Mouse (Mus musculus): ENCODE results near the gene Adam15.

Gene Adam15

DNA sequence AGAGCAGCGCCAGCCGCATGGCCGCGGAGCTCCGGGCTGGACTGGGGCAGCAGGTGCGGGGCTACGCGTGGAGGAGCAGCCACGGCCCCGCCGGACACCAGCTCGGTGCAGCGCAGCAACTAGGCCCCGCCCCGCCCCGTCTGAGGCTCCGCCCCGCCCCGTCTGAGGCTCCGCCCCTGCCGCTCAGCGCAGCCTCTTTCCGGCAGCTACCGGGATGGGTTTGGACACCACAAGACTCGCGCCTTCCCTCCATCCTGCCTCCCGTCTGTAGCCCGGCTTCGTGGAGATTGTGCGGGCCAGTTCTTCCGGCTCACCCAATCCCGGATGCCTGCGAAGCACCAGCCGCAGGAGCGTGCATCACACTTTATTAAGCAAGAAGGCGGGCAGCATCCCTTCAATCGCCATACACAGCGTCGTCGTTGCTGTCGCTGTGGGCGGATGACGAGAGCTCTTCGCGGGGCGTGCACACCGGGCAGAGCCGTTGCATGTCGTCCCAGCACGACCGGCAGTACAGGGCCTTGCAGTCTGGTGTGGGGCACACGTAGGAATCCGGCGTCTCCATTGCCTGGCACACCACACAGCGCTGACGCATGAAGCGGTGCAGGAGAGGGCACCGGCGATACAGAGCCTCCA lies at the start of gene Adam15:
TSS of gene Adam15 (minus strand) at position 128 of the 633 bp plus-strand sequence.
- DNase-seq = peak; percentile 84 to 88

GRCm38 (mm10) chr3:89396654-89397005 lies 46.8 kb upstream of the Adam15 start:
- DNase-seq = no peak

DNA sequence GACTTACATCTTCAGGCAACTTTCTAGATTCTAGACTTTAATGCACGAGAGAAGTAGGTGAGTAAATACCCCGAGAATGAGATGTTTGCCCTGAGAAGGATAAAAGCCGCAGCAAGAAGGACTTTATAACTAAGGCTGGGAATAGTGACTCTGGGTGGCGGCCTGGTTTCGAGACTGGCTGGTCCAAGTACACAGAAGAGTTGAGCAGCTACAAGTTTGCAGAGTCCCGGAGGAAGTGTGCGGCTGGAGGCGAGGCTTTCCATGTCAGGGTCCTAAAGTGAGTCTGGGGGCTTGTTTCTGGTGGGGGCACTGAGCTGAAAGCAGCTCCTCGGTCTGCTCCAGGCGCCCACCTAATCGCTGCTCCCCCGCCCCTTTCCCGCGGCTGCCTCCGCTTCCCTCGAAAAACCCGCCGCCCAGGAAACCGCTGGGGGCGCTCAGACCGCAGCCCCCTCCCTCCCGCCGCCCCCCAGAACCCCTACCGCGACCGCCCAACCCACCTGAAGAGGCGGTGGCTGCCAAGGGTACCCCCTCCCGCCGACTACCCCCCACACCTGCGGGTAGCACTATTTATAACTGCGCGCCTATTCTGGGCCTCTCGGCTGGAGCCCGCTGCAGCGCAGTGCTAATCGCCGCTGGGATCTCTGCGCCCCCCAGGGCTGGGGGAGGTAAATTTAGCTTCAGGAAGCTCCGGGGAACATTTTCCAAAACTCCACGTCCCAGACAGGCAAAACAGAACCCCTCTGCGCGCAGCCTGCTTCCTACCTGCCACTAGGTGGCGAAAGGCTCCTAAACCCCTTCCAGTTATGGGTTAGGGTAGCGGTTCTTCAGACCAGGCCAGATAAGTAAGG lies 46.2 kb upstream of the Adam15 start:
- peak; percentile 76 to 88 for DNase-seq

- DNase-seq = no peak
Measured at GRCm38 (mm10) chr3:89395419-89395805, 45.6 kb upstream of the Adam15 start.

DNA sequence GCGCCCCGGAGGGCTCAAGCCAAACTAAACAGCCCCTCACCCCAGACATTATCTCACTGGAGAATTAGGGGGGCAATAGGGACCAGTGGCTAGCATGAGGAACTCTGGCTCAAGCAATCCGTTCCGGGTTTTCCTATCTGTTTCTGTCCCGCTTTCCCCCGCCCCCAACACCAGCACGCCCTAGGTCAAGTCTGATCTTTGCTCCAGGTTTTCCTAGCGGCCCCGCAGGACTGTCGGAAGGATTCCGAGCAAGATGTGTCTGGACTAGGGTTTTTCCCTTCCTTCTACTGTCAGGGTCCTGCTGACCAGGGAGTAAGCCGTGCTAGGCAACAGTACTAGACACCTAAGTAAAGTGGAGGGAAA lies 45.1 kb upstream of the Adam15 start:
- no peak for DNase-seq

DNA sequence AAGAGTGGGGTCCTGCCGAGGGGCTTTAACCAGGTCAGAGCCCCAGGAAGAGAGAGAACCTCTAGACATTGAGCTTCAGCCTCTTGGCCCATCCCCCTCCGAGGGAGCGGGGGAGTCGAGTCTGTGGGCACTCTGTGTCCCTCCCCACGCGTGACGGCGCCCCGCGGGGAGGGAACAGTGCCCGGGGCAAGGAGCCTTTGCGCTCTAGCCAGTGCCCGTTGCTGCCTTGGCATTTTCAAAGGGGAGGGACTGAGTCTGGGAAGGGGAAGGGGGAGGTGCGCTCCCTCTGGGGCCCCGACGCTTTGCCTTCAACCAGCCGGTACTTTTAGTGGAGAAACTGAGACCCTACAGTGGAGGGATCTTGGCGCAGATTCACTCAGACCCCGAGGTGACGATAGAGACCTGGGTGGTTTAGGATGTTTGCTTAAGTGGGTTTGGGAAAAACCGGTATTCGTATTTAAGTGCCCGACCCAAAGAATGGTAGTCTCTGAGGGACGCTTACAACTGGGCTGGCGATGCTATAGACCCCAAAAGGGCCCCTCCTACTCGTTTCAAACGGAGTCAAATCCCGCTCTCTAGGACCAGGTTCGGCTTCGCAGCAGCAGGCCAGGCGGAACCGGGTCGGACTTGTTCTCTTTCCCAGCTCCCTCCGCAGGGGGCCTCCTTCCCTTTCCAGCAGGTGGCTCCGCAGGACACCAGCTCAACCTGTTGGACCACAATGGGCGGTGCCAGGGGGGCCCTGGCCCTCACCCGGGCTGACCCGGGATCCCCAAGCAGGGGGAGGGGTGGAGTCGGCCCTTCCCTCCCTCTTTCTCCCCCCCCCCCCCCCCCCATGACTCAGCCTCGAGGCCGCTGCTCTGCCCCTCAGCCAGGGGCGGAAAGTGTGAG lies 44.5 kb upstream of the Adam15 start, which contains the start of gene Zbtb7b:
TSS of gene Zbtb7b (minus strand) at position 771 of the 888 bp plus-strand sequence.
- no peak for DNase-seq

DNA sequence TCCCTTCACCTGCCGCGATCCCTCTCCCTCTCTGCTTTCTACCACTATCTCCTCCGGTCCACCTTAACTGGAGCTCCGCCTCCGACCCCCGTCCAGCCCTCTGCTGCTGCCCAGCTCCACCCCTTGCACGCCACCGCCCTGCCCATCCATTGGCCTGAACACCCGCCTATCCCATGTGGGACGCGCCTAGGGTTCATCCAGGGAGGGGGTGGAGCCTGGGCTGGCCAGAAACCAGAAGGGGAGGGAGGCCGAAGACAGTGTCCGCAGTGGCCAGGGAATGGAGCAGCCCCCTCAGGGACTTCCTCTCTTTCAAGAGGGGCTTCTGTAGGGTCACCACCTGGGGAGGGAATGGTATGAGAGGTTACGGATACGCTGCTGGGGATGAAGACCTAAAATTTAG lies 43.8 kb upstream of the Adam15 start:
- peak; percentile 68 to 80 for DNase-seq

DNA sequence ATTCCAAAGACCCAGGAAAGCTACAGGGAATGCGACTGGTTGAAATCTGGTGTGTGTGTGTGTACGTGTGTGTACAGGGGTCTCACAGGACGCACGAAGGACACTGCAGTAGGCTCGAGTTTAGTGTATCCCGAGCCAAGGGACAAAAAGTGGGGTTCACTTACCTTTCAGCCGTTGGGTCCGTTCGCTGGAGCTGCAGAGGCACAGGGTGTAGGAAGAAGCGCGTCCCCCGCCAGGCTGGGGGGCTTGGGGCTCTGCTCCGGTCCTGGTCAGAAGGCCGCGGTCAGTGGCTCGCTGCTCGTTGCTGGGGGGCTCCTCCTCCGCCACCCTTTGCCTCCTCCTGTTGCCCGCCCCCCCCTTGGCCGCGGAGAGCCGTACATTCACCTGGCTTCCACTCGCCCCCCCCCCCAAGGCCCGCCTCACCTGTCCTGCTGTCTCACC lies 43.1 kb upstream of the Adam15 start:
- no peak for DNase-seq

- DNase-seq = peak in 1 of 2 experiments; percentile 35
Measured at GRCm38 (mm10) chr3:89391663-89392511, 42.1 kb upstream of the Adam15 start.

DNA sequence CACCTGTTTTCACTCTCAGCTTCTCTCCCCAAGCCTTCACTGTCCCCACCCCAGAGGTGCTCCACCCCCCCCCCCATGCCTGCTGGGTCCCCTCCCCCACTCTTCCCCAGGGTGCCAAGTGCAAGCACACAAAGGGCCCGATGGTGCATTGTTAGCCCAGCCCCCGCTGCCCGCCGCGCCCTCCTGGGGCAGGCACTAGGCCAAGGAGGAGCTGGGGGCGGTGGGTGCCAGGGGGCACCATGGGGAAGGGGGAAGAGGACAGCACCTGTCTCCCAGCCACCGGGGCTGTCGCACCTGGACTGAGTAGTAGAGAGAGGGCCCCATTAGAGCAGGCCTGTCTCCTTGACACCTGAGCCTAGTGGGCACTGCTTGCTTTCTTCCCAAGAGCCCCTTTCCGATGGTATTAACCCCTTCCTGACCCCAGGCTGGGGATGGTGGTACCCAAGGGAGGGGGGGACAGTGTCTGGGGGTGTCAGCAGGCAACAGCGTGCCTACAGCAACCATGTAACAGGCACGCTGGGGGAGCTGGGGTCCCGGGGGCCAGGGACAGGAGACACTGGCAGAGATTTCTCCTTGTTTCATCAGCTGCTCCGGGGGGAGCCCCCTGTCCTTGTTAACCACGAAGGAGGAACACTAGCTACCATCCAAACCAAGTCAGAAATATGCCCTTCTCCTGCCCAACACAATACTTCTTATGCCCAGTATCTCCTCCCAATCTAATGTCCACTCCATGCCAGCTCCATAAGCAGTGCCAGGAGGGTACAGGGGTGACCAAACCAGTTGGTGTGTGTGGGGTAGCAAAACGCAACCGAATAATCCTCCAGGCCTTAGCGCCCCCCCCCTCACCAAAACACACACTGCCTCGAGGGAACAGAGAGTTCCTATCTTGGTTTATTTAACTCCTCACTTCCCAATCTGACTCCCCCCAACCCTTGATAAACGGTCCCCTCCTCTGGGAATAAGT lies 41.2 kb upstream of the Adam15 start:
- peak; percentile 37 to 66 for DNase-seq

DNA sequence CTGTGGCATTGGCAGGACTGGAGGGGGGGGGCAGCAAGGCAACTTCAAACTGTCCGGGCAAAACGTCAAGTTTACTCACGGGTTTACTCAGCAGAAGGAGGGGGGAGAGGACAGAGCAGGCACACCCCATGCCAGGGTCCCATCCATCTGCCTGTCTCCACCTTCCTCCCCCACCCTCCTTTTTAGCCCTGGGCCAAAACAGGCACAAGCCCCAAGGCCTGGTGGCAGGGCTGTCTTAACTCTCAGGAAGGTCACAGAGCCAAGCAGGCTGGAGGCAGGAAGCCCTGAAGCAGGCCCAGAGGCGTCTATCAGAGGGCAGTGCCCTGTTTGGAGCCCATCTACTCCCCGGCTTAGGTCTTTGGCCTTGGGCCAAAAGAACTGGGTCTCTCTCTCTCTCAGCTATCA lies 40.3 kb upstream of the Adam15 start:
- no peak for DNase-seq

- DNase-seq = peak; percentile 40 to 60
Measured at GRCm38 (mm10) chr3:89388901-89389740, 39.3 kb upstream of the Adam15 start.

DNA sequence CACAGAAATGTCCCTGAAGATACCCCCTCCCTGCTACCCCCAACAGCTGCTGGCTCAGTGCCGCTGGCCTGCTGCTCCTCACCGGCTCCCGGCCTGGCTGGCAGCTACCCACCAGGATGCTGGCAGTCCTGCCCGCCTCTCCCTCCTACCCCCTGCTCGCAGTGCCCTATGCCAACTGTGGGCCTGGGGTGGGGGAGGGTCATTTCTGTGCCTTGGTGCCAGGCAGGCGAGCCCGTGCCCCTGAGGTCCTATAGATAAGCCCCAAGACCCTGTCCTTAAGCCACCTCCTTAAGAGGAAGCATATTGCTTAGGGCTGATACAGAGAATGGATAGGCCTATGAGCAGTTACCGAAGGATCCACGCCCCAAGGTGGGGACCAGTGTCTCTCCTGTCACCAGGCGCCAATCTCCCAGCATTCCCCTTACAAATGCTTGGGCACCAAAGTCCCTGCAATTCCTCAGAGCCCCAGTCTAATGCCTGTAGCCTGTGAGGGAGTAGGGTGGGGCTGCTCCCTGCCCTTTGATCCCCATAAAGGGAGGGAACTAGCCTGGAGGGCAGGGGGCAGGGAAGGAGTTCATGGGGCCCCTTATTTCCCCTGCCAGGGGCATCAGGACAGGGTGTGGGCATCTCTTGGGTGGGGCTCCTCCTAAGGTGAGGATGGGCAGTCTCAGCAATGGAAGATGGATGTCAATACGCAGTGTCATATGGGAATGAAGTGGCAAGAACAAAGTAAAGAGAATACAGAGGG lies 38.5 kb upstream of the Adam15 start:
- DNase-seq = no peak

GRCm38 (mm10) chr3:89387632-89388031 lies 37.8 kb upstream of the Adam15 start:
- no peak for DNase-seq

- peak; percentile 47 to 66 for DNase-seq
Measured at GRCm38 (mm10) chr3:89386438-89387420, 36.9 kb upstream of the Adam15 start.

DNA sequence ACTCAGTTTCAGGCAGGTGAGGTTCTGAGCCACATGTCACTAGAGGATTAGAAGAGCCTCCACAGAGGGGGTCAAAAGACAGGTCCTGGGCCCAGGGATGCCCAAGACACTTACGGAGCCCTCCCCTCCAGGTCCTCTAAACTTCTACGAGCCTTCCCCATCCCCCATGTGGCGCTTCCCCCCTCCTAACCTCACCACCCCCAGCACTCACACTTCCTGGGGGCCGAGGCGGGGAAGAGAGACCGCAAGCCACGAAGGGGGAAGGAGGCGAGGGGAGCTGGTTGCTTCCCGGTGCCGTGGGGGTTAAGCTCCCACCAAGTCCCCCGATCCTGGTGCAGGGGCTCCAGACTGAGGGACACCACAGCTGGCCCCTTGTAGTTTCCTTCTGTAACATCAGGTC lies 35.7 kb upstream of the Adam15 start:
- peak; percentile 66 to 75 for DNase-seq

DNA sequence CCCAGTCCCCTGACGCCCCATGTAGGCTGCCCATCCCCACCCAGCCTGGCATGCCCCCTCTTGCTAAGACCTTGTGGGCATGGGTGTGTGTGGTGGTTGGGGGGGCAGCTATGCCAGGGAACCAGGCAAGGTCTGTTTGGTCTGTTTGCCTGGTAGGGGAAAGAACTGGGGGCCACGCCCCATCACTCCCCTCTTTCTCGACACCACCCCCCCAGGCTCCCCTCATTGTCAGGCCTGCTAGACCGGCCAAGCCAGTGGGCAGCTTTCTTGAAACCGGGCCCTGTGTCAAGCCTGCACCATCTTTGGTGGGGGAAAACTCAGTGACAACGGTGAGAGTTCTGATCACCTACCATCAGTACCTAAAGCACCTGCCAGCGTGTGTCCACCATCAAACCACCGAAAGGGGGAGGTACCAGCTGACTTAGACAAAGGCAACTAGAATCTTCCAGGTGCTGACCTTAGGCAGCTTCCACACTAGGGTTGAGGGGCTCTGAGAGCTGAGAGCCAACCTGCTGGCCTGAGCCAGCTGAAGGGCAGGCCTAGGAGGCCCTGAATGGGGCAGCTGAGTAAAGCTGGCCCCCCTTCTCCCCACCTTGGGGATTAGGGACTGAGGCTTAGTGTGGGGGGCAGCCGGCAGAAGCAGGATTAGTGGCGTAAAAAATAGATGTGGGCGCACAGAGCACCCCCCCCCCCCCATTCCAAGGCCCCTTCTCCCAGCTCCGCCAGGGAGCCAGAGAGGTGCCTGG lies 34.7 kb upstream of the Adam15 start:
- no peak for DNase-seq

All from thymus, postnatal 36 days (tissue).